Mouse (Mus musculus) heart, embryonic 13.5 days (tissue): ENCODE measurements around the gene Cox6a2. TPM values are rescaled to one million over a fixed set of nuclear protein-coding genes. Genes with fewer than 3 reads are reported as not detected.
"Not testable (repeated sequence)": the region's sequence is repeated elsewhere in the genome, so short reads cannot be mapped to it uniquely, and the experiment has no call there.

Experiments
- ATAC-seq: fragments of 200-750 bp; cut with Nextera tagmentation; 2 replicates; pipeline ENCODE4 v1.8.0; 2017; ENCODE audit warnings: moderate TSS enrichment; ENCODE audit not compliant: insufficient number of reproducible peaks, low FRiP score, low TSS enrichment; ENCODE audit errors: extremely low read depth
- H3K27ac ChIP-seq: fragments of 300-500 bp; sonication (generic); replicated peaks from 2 replicates; pipeline ENCODE4 v1.5.1; 2015; ENCODE audit warnings: moderate library complexity, mild to moderate bottlenecking, inconsistent platforms
- H3K27me3 ChIP-seq: fragments of 300-500 bp; sonication (generic); replicated peaks from 2 replicates; pipeline ENCODE4 v1.6.1; 2015; ENCODE audit warnings: mild to moderate bottlenecking, inconsistent platforms
- H3K36me3 ChIP-seq: fragments of 300-500 bp; sonication (generic); 2 replicates; pipeline ENCODE4 v1.6.1; 2015; ENCODE audit warnings: mild to moderate bottlenecking, inconsistent platforms
- H3K4me1 ChIP-seq: fragments of 300-500 bp; sonication (generic); 2 replicates; pipeline ENCODE4 v1.6.1; 2015; ENCODE audit warnings: inconsistent platforms
- H3K4me2 ChIP-seq: fragments of 300-500 bp; sonication (generic); 2 replicates; pipeline ENCODE4 v1.6.1; 2015; ENCODE audit warnings: inconsistent platforms, mild to moderate bottlenecking, moderate library complexity
- H3K4me3 ChIP-seq: fragments of 300-500 bp; sonication (generic); 2 replicates; pipeline ENCODE4 v1.5.1; 2015; ENCODE audit warnings: moderate library complexity, mild to moderate bottlenecking, inconsistent platforms
- H3K9ac ChIP-seq: fragments of 300-500 bp; sonication (generic); 2 replicates; pipeline ENCODE4 v1.6.1; 2015; ENCODE audit warnings: inconsistent platforms, mild to moderate bottlenecking, moderate library complexity
- H3K9me3 ChIP-seq: fragments of 300-500 bp; sonication (generic); 2 replicates; pipeline ENCODE4 v1.6.1; 2016; ENCODE audit warnings: inconsistent platforms
- WGBS: fragments of 180-500 bp; shearing (Covaris S2); methylation state at CpG from one replicate; pipeline ENCODE4 v1.1.7; 2015; ENCODE audit warnings: mixed read lengths; 5-methylcytosine and 5-hydroxymethylcytosine counted together
- polyA plus RNA-seq: library from polyadenylated mRNA; unstranded; fragments of >200 nt; fragmentation: Nextera tagmentation; extraction: Ambion mirVana; gene quantifications from 2 replicates; pipeline ENCODE4 v1.2.1, GENCODE M21; 2015

Cox6a2 gene
- polyA plus RNA-seq, 1 experiment from 2014 or later, result 617 TPM

DNA sequence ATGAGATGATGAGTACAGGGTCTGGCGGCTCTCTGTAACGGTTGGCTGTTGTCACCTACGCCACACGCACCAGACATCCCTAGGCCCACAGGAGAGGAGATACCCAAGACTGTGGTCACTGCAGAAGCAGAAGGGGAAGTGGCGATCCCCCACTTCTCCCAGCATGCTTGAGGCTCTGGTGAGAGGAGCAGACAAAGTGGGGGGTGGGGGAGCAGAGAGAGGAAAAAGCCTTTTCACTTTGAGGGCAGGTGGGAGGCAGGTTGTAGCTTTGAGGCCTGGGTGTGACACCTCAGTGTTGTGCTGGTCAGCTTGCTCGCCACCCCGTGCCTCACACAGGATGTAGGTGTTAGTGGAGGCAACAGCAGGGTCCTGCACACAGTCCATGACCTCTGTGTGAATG lies 26.1 kb downstream of the Cox6a2 start:
- H3K4me1 ChIP-seq, result no peaks in the 10 kb centered on the region
- no peaks in the 10 kb centered on the region for H3K36me3 ChIP-seq
- H3K9ac ChIP-seq, result no peak overlapping the region
- no peaks in the 10 kb centered on the region for H3K9me3 ChIP-seq
- no peak overlapping the region for H3K27ac ChIP-seq
- WGBS, result 73% methylated on average over 7 of the region's 7 CpGs
- no peak overlapping the region for H3K4me2 ChIP-seq
- no peak for ATAC-seq
- H3K4me3 ChIP-seq, result no peak overlapping the region
- H3K27me3 ChIP-seq, result no peaks in the 10 kb centered on the region; the same call in 1 of the 2 replicates

DNA sequence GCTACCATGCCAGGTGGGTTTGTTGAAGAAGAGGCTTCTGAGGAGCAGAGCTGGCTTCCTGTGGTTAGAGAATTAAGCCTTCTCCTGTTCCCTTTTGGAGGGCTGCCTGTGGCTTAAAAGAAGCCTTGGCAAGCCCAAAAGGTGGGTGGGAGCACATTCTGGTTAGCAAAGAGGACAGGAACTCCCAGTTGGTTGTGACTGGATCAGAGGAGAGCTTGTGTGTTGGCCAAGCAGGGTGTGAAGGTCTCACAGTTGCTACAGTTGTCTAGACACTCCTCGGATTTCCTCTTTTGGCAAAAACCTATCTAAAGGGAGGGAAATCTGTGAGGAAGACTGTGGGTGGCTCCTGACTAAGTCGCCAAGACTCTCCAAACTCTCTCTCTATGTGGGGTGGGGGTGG lies 27.8 kb downstream of the Cox6a2 start:
- H3K36me3 ChIP-seq, result no peaks in the 10 kb centered on the region
- no peaks in the 10 kb centered on the region for H3K4me1 ChIP-seq
- 53% methylated on average over 2 of the region's 2 CpGs for WGBS
- H3K4me2 ChIP-seq, result no peak overlapping the region
- no peak overlapping the region for H3K4me3 ChIP-seq
- H3K9me3 ChIP-seq, result no peaks in the 10 kb centered on the region
- no peaks in the 10 kb centered on the region; the same call in 1 of the 2 replicates for H3K27me3 ChIP-seq
- no peak overlapping the region for H3K9ac ChIP-seq
- no peak overlapping the region for H3K27ac ChIP-seq
- no peak for ATAC-seq

DNA sequence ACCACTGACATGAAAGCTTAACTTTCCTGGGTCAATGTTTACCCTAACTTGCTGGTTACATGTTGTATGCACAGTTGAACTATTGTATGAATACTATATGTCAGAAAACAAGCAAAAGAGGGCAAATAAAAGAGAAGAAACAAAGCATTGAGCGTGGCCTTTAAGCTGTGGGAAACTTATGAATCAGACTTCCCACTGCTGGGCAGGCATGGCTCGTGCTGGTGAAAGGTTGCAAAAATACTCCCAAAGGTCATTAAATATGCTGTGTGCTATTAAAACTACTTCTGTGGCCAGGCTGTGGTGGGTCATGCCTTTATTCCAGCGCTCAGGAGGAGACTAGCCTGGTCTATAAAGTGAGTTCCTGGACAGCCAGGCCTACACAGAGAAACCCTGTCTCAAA lies 36.2 kb downstream of the Cox6a2 start:
- H3K4me2 ChIP-seq, result no peak overlapping the region
- WGBS, result 77% methylated on average over 3 of the region's 3 CpGs
- no peak overlapping the region for H3K4me3 ChIP-seq
- H3K27me3 ChIP-seq, result no peaks in the 10 kb centered on the region
- no peak overlapping the region for H3K9ac ChIP-seq
- no peaks in the 10 kb centered on the region for H3K4me1 ChIP-seq
- ATAC-seq, result no peak
- H3K9me3 ChIP-seq, result no peaks in the 10 kb centered on the region
- no peak overlapping the region for H3K27ac ChIP-seq
- no peaks in the 10 kb centered on the region for H3K36me3 ChIP-seq

DNA sequence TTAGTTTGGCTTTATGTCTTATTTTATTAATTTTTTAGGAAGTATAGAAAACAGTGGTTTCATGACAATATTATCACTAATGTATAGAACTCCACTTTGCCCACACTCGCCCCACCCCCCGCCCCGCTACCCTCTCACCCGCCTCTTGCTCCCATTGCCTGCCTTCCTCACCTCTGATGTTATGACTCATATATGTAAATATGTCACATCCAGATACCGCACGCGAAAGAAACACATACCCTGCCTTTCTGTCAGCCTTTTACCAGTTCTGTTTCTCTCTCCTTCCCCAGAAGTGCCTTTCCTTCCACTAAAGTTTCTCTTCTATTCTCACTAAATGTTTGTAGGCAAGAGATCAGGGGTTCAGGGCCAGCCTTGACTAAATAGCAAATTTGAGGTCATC lies 39.8 kb downstream of the Cox6a2 start:
- ATAC-seq, result no peak
- no peaks in the 10 kb centered on the region for H3K27me3 ChIP-seq
- no peaks in the 10 kb centered on the region for H3K4me1 ChIP-seq
- H3K4me2 ChIP-seq, result no peak overlapping the region
- H3K27ac ChIP-seq, result no peak overlapping the region
- 73% methylated on average over 7 of the region's 7 CpGs for WGBS
- no peak overlapping the region for H3K4me3 ChIP-seq
- no peaks in the 10 kb centered on the region for H3K36me3 ChIP-seq
- no peaks in the 10 kb centered on the region for H3K9me3 ChIP-seq
- no peak overlapping the region for H3K9ac ChIP-seq

DNA sequence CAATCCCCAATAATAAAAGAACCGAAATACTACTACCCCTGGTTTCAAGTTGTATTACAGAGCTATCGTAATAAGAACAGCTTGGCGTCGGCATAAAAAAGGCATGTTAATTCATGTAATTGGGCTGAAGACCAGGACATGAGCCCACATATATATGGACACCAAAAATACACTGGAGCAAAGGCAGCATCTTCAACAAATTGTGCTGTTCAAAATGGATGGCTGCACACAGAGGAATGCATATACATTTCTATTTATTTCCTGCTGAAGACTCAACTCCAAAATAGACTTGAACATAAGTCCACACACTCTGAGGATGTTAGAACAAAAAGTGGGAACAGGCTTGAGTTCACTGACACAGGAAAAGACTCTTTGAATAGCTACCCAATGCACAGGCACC lies 42.2 kb downstream of the Cox6a2 start:
- Histone ChIP-seq H3K36me3 (no peaks in the 10 kb centered on the region), H3K9ac (no peak overlapping the region), H3K27ac (no peak overlapping the region), H3K9me3 (no peaks in the 10 kb centered on the region), H3K4me2 (no peak overlapping the region), H3K27me3 (no peaks in the 10 kb centered on the region), H3K4me3 (no peak overlapping the region), H3K4me1 (no peaks in the 10 kb centered on the region)
- WGBS, result 89% methylated on average over 4 of the region's 4 CpGs
- no peak for ATAC-seq

DNA sequence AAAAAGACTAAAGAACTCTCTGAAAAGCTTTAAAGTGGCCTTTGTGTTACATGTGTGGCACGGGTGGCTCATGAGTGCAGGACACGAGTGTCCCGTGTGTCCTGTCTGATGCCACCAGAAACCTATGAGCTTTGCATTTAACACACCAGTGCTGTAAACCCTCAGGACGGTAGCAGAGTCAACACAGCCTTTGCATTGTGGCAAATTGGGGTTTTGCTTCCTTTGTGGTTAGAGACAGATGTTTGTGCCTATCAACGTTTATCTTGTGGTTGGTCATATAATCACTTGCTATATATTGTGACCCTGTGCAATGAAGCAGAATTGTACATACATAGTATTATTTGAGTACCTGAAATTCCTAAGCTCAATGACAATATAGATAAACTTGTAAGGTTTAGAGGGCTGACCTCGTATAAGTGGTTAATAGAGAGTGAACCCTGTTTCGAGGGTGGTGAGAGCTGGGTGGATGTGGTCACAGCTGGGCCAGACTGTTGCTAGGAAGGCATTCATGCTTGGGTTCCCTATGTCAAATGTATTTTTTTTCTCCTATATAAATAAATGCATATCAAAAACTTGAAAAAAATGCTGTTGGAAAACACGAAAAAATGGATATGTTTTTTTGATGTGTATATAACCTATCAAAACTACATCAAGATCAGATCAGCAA lies 47.4 kb downstream of the Cox6a2 start:
- not testable (repeated sequence) for H3K9ac ChIP-seq, H3K27me3 ChIP-seq, H3K9me3 ChIP-seq, H3K4me3 ChIP-seq, H3K36me3 ChIP-seq, H3K27ac ChIP-seq, H3K4me2 ChIP-seq, H3K4me1 ChIP-seq, ATAC-seq
- WGBS, result 75% methylated on average over 8 of the region's 8 CpGs

Other genes starting within 250 kb of the Cox6a2 start
- 310 and 313 TPM in 2 replicates for gene Fus, start 238.9 kb downstream of the Cox6a2 start, polyA plus RNA-seq
- 39.1 and 42.6 TPM in 2 replicates for gene Pycard, start 212.5 kb downstream of the Cox6a2 start, polyA plus RNA-seq
- 0.76 and 1.0 TPM in 2 replicates for gene Trim72, start 202.4 kb downstream of the Cox6a2 start, polyA plus RNA-seq
- gene Itgam, start 143.7 kb downstream of the Cox6a2 start, polyA plus RNA-seq, result 0.31 and 0.51 TPM in 2 replicates
- not detected in 2 replicates for gene Gm49368, start 143.7 kb downstream of the Cox6a2 start, polyA plus RNA-seq
- 0.11 and 0.15 TPM in 2 replicates for gene Itgax, start 76.8 kb downstream of the Cox6a2 start, polyA plus RNA-seq
- 0.25 TPM in 1 of 2 replicates, not detected in the other for gene Itgad, start 52.0 kb downstream of the Cox6a2 start, polyA plus RNA-seq
- 12.8 and 13.1 TPM in 2 replicates for gene Armc5, start 31.0 kb upstream of the Cox6a2 start, polyA plus RNA-seq
- gene 9130023H24Rik, start 31.6 kb upstream of the Cox6a2 start, polyA plus RNA-seq, result 5.8 and 6.5 TPM in 2 replicates
- gene Tgfb1i1, start 40.4 kb upstream of the Cox6a2 start, polyA plus RNA-seq, result 165 and 177 TPM in 2 replicates
- gene Slc5a2, start 59.3 kb upstream of the Cox6a2 start, polyA plus RNA-seq, result not detected in 2 replicates
- 16.6 and 17.3 TPM in 2 replicates for gene BC017158, start 91.8 kb upstream of the Cox6a2 start, polyA plus RNA-seq
- gene Rgs10, start 212.4 kb upstream of the Cox6a2 start, polyA plus RNA-seq, result 12.3 and 13.0 TPM in 2 replicates